ENCODE assay signal across 17 mouse cellular contexts in genomic region chr17:28451914-28452313, GRCm38 (mm10).
A peak's percentile ranks its signal among the peaks of the same experiment; 100 is the strongest.
DNase-seq lines count a peak whose midpoint lies in the region; ATAC-seq and TF ChIP-seq lines count a peak whose summit lies in the region.
"Had no signal": no experiment of that assay in that cellular context is flagged by ENCODE, and none has a peak within 500 bp of the region (broad histone marks: within the 10 kb centered on the region; RNA-seq: fewer than 3 reads in every experiment).

No protein-coding gene starts in this region.

- no peak for TF ChIP-seq CTCF in liver, adult 2 months (IDR thresholded peaks at IDR 0.05; ENCODE audit: low read depth, low read length)

- no peak for TF ChIP-seq POLR2A in liver, adult 2 months (IDR thresholded peaks at IDR 0.05; ENCODE audit: extremely low read depth, insufficient read depth, low read length)
- no peak for TF ChIP-seq POLR2A in limb, embryonic 14.5 days (IDR thresholded peaks at IDR 0.05; ENCODE audit: borderline replicate concordance, extremely low read depth, insufficient read depth, insufficient read length)

- H3K36me3 ChIP-seq in liver, adult 2 months (ENCODE audit: control insufficient read depth, insufficient read depth, low read length), result no peaks in the 10 kb centered on the region
- H3K36me3 ChIP-seq in embryonic facial prominence, embryonic 15.5 days, result no peaks in the 10 kb centered on the region
- H3K36me3 ChIP-seq in limb, embryonic 14.5 days (ENCODE audit: control insufficient read depth, insufficient read depth, low read length), result no peaks in the 10 kb centered on the region
- H3K36me3 ChIP-seq: neural tube, embryonic 13.5 days had no signal

- no peak overlapping the region for H3K4me3 ChIP-seq in liver, adult 2 months (ENCODE audit: insufficient read depth, low read depth, low read length)
- H3K4me3 ChIP-seq in embryonic facial prominence, embryonic 15.5 days (replicated peaks), result no peak overlapping the region
- no peak overlapping the region for H3K4me3 ChIP-seq in limb, embryonic 14.5 days (replicated peaks; ENCODE audit: low read length)
- H3K4me3 ChIP-seq: heart, adult 2 months; neural tube, embryonic 13.5 days had no signal

- no peak overlapping the region for H3K4me2 ChIP-seq in embryonic facial prominence, embryonic 15.5 days (replicated peaks)
- H3K4me2 ChIP-seq in limb, embryonic 14.5 days (replicated peaks; ENCODE audit: low read depth, low read length, severe bottlenecking), result no peak overlapping the region
- H3K4me2 ChIP-seq: neural tube, embryonic 13.5 days had no signal

- H3K9ac ChIP-seq in liver, adult 2 months (ENCODE audit: low read depth, low read length), result peak overlapping the region; percentile 24
- no peak overlapping the region for H3K9ac ChIP-seq in embryonic facial prominence, embryonic 15.5 days
- no peak overlapping the region for H3K9ac ChIP-seq in limb, embryonic 14.5 days (ENCODE audit: low read depth, low read length, severe bottlenecking)
- H3K9ac ChIP-seq: neural tube, embryonic 13.5 days had no signal

- peak overlapping the region; percentile 82 for H3K27ac ChIP-seq in liver, adult 2 months (replicated peaks; ENCODE audit: insufficient read depth, low read depth, low read length)
- H3K27ac ChIP-seq in embryonic facial prominence, embryonic 15.5 days (replicated peaks), result 0 out of 2 replicates have a peak overlapping the region, but pooled peaks have one; percentile 17
- peak overlapping the region; percentile 45; the same call in 1 of the 2 replicates for H3K27ac ChIP-seq in limb, embryonic 14.5 days (replicated peaks; ENCODE audit: low read depth, low read length)
- H3K27ac ChIP-seq: heart, adult 2 months; neural tube, embryonic 13.5 days had no signal

- DNase-seq in kidney, adult 8-10 months, result peak; percentile 35 to 37
- no peak for DNase-seq in kidney, postnatal 14 days
- peak; percentile 76 for DNase-seq in liver, adult 2 months (ENCODE audit: extremely low read depth, low read depth, low spot score)
- DNase-seq in liver, result no peak
- DNase-seq in limb, embryonic 14.5 days (ENCODE audit: low spot score), result no peak
- DNase-seq in frontal cortex, adult 2 months (ENCODE audit: extremely low spot score in 1 of 2, low spot score in 1 of 2), result no peak
- DNase-seq: cerebellum, adult 2 months; cerebellum, postnatal 36 days; gastrocnemius, postnatal 14 days; heart, adult 2 months; lung, adult 2 months; lung, postnatal 36 days; right cerebral cortex, adult 18-20 months had no signal

- 17% methylated on average over 3 of the region's 3 CpGs for WGBS in liver, adult 2 months
- 75% methylated on average over 3 of the region's 3 CpGs for WGBS in embryonic facial prominence, embryonic 15.5 days
- 79% methylated on average over 3 of the region's 3 CpGs for WGBS in limb, embryonic 14.5 days

- ATAC-seq in embryonic facial prominence, embryonic 15.5 days (ENCODE audit: insufficient number of reproducible peaks, low FRiP score, low TSS enrichment, low read depth), result no peak
- no peak for ATAC-seq in limb, embryonic 14.5 days (ENCODE audit: low FRiP score, low read depth)
- ATAC-seq: forebrain, embryonic 14.5 days; inflammation-experienced regulatory T-cells, adult 6 months had no signal

- peaks cover 17% of the 10 kb centered on the region; the same call in 1 of the 2 replicates for H3K79me2 ChIP-seq in liver, adult 2 months (ENCODE audit: control insufficient read depth, insufficient read depth, low read length)

- peaks cover 28% of the 10 kb centered on the region for H3K4me1 ChIP-seq in liver, adult 2 months (ENCODE audit: control insufficient read depth, insufficient read depth, low read length)
- peaks cover 6% of the 10 kb centered on the region; the same call in 1 of the 2 replicates for H3K4me1 ChIP-seq in embryonic facial prominence, embryonic 15.5 days
- H3K4me1 ChIP-seq in limb, embryonic 14.5 days (ENCODE audit: control insufficient read depth, insufficient read depth, low read length), result peaks cover 9% of the 10 kb centered on the region

- no peaks in the 10 kb centered on the region for H3K9me3 ChIP-seq in embryonic facial prominence, embryonic 15.5 days (replicated peaks)
- no peaks in the 10 kb centered on the region for H3K9me3 ChIP-seq in limb, embryonic 14.5 days (ENCODE audit: control insufficient read depth, low read length)
- H3K9me3 ChIP-seq: neural tube, embryonic 13.5 days had no signal

- no peaks in the 10 kb centered on the region for H3K27me3 ChIP-seq in liver, adult 2 months (ENCODE audit: control insufficient read depth, insufficient read depth, low read length)
- no peaks in the 10 kb centered on the region for H3K27me3 ChIP-seq in embryonic facial prominence, embryonic 15.5 days
- H3K27me3 ChIP-seq in limb, embryonic 14.5 days (ENCODE audit: control insufficient read depth, insufficient read depth, low read length), result no peaks in the 10 kb centered on the region
- H3K27me3 ChIP-seq: neural tube, embryonic 13.5 days had no signal

Comparison
In these comparisons a context has a peak if more than half of its experiments do, and no peak if none do; other contexts are left out.
1. DNase-seq: peak in kidney, adult 8-10 months (2 of 2) and liver, adult 2 months (single experiment); none in kidney, postnatal 14 days (single experiment), liver (single experiment), limb, embryonic 14.5 days (single experiment) and frontal cortex, adult 2 months (0 of 2).
2. H3K27ac ChIP-seq: peak in every context shown above with its lines; median percentile 82 in liver, adult 2 months; 45 in limb, embryonic 14.5 days; 17 in embryonic facial prominence, embryonic 15.5 days.